Mouse (Mus musculus) right cerebral cortex, postnatal 10 days (tissue): ENCODE measurements around the gene Cbfb.
"Not testable (repeated sequence)": the region's sequence is repeated elsewhere in the genome, so short reads cannot be mapped to it uniquely, and the experiment has no call there.

Experiments used
- DNase-seq, 2 experiments: peaks; one replicate each; pipeline ENCODE4 v3.0.0; 2021; ENCODE audit warnings: low spot score in 2 of 2

Cbfb gene

GRCm38 (mm10) chr8:105182201-105182600, 11.7 kb downstream of the Cbfb start:
- DNase-seq = no peak

- DNase-seq = no peak
Observed at GRCm38 (mm10) chr8:105186467-105187005, 16.1 kb downstream of the Cbfb start.

- peak; percentile 26 to 27 for DNase-seq
Observed at GRCm38 (mm10) chr8:105192182-105192581, 21.7 kb downstream of the Cbfb start.

GRCm38 (mm10) chr8:105205748-105206147, 35.3 kb downstream of the Cbfb start:
- DNase-seq = no peak

- DNase-seq = peak in 1 of 2 experiments; percentile 30
Observed at GRCm38 (mm10) chr8:105206766-105207275, 36.3 kb downstream of the Cbfb start.

GRCm38 (mm10) chr8:105207675-105208273, 37.3 kb downstream of the Cbfb start:
- DNase-seq = no peak

- no peak for DNase-seq
Observed at GRCm38 (mm10) chr8:105209153-105210110, 39.0 kb downstream of the Cbfb start.

GRCm38 (mm10) chr8:105214104-105214503, 43.6 kb downstream of the Cbfb start:
- no peak for DNase-seq

- no peak for DNase-seq
Observed at GRCm38 (mm10) chr8:105217926-105218522, 47.5 kb downstream of the Cbfb start.

- no peak for DNase-seq
Observed at GRCm38 (mm10) chr8:105223850-105224249, 53.4 kb downstream of the Cbfb start.

GRCm38 (mm10) chr8:105224413-105225271, 54.2 kb downstream of the Cbfb start, which contains the start of gene D230025D16Rik:
TSS of gene D230025D16Rik (plus strand) at chr8:105225145.
- peak; percentile 96 for DNase-seq

- no peak for DNase-seq
Observed at GRCm38 (mm10) chr8:105225272-105225593, 54.8 kb downstream of the Cbfb start.

- DNase-seq = no peak
Observed at GRCm38 (mm10) chr8:105225917-105226316, 55.4 kb downstream of the Cbfb start.

GRCm38 (mm10) chr8:105231503-105232320, 61.2 kb downstream of the Cbfb start:
- no peak for DNase-seq

GRCm38 (mm10) chr8:105232321-105232693, 61.8 kb downstream of the Cbfb start:
- DNase-seq = not testable (repeated sequence)

- no peak for DNase-seq
Observed at GRCm38 (mm10) chr8:105233126-105233935, 62.9 kb downstream of the Cbfb start.

- DNase-seq = no peak
Observed at GRCm38 (mm10) chr8:105235206-105235605, 64.7 kb downstream of the Cbfb start.

GRCm38 (mm10) chr8:105237442-105238142, 67.1 kb downstream of the Cbfb start:
- DNase-seq = no peak

GRCm38 (mm10) chr8:105241016-105241415, 70.5 kb downstream of the Cbfb start:
- DNase-seq = no peak
